Mouse (Mus musculus) monocyte, adult 5-6 weeks (primary cell): ENCODE data around the gene Tcstv1. TPM values are rescaled to one million over a fixed set of nuclear protein-coding genes. Genes with fewer than 3 reads are reported as not detected.
A peak's percentile ranks its signal among the peaks of the same experiment; 100 is the strongest.
"Not testable (repeated sequence)": the region's sequence is repeated elsewhere in the genome, so short reads cannot be mapped to it uniquely, and the experiment has no call there.

Source experiments
- ATAC-seq: fragments of 153-309, 156-312 bp; replicated peaks from 2 replicates; pipeline ENCODE4 v1.8.0; 2017; ENCODE audit warnings: mild to moderate bottlenecking; ENCODE audit not compliant: low TSS enrichment, insufficient number of reproducible peaks, severe bottlenecking, poor library complexity, low FRiP score
- total RNA-seq: library from RNA; stranded (forward); fragments of 200-1000, 200-491, 200-594 nt; gene quantifications from 3 replicates; pipeline ENCODE4 v1.2.3, GENCODE M21; 2017

Gene Tcstv1
- total RNA-seq, result not detected in 3 replicates

GRCm38 (mm10) chr13:119894685-119895084 lies at the start of gene Tcstv1:
Tcstv1 (minus strand) TSS chr13:119894785.
- ATAC-seq, result not testable (repeated sequence)

- not testable (repeated sequence) for ATAC-seq
Measured at GRCm38 (mm10) chr13:119929172-119929571, 34.6 kb upstream of the Tcstv1 start, which contains the start of gene Gm21761. Gm21761 (minus strand) TSS chr13:119929272.

- ATAC-seq, result not testable (repeated sequence)
Measured at GRCm38 (mm10) chr13:119924597-119925340, 30.2 kb upstream of the Tcstv1 start.

- 0 out of 2 replicates have a peak, but pooled peaks have one; percentile 22 for ATAC-seq
Measured at GRCm38 (mm10) chr13:119916966-119917722, 22.6 kb upstream of the Tcstv1 start.

GRCm38 (mm10) chr13:119916449-119916848 lies 21.9 kb upstream of the Tcstv1 start:
- ATAC-seq, result not testable (repeated sequence)

GRCm38 (mm10) chr13:119898549-119898948 lies 4.0 kb upstream of the Tcstv1 start:
- peak; percentile 66; the same call in 1 of the 2 replicates for ATAC-seq

GRCm38 (mm10) chr13:119886896-119887295 lies 7.7 kb downstream of the Tcstv1 start:
- not testable (repeated sequence) for ATAC-seq

- peak; percentile 68; the same call in 1 of the 2 replicates for ATAC-seq
Measured at GRCm38 (mm10) chr13:119864395-119864999, 30.1 kb downstream of the Tcstv1 start.

GRCm38 (mm10) chr13:119862399-119862798 lies 32.2 kb downstream of the Tcstv1 start:
- ATAC-seq, result not testable (repeated sequence)

Other genes with a start within 250 kb of the Tcstv1 start
- 42.9 to 60.0 TPM (median 53.2 TPM) in 3 replicates for gene Hmgcs1, start 204.4 kb downstream of the Tcstv1 start, total RNA-seq
- 0.10 TPM in 2 of 3 replicates, not detected in the other for gene Nim1k, start 138.9 kb downstream of the Tcstv1 start, total RNA-seq
- 68.4 to 81.1 TPM (median 71.3 TPM) in 3 replicates for gene Zfp131, start 103.9 kb downstream of the Tcstv1 start, total RNA-seq
- not detected in 3 replicates for gene AF067063, start 64.6 kb downstream of the Tcstv1 start, total RNA-seq
- not detected in 3 replicates for gene D13Ertd608e, start 58.8 kb downstream of the Tcstv1 start, total RNA-seq
- gene Gm21761, start 34.5 kb upstream of the Tcstv1 start, total RNA-seq, result not detected in 3 replicates
- gene B020031M17Rik, start 56.0 kb upstream of the Tcstv1 start, total RNA-seq, result not detected in 3 replicates
- 4.4 TPM in 1 of 3 replicates, not detected in the others for gene Gm36079, start 132.2 kb upstream of the Tcstv1 start, total RNA-seq
- 136 to 183 TPM (median 179 TPM) in 3 replicates for gene Gm21188, start 157.4 kb upstream of the Tcstv1 start, total RNA-seq
- not detected in 3 replicates for gene Gm20767, start 245.5 kb upstream of the Tcstv1 start, total RNA-seq